Mouse (Mus musculus) heart, adult 2 months (tissue): ENCODE results near the gene Mapk10. TPM values are rescaled to one million over a fixed set of nuclear protein-coding genes. Genes with fewer than 3 reads are reported as not detected.

Experiments used
- DNase-seq, 2 experiments: peaks; one replicate each; pipeline ENCODE4 v3.0.0; 2021
- H3K27ac ChIP-seq: fragments of 200-600 bp; 2 replicates; pipeline ENCODE4 v1.8.1; 2022
- H3K27me3 ChIP-seq: fragments of 200-500 bp; 2 replicates; pipeline ENCODE4 v1.6.1; 2012; ENCODE audit warnings: mild to moderate bottlenecking, low read length, inconsistent platforms, mixed read lengths; ENCODE audit not compliant: control insufficient read depth, insufficient read depth
- H3K36me3 ChIP-seq: fragments of 200-500 bp; 2 replicates; pipeline ENCODE4 v1.6.1; 2012; ENCODE audit warnings: low read length, inconsistent platforms; ENCODE audit not compliant: control insufficient read depth, insufficient read depth
- H3K4me1 ChIP-seq: fragments of 200-500 bp; 2 replicates; pipeline ENCODE4 v1.6.1; 2011; ENCODE audit warnings: low read length; ENCODE audit not compliant: control insufficient read depth, insufficient read depth
- H3K4me3 ChIP-seq: fragments of 200-600 bp; 2 replicates; pipeline ENCODE4 v1.8.1; 2022
- H3K79me2 ChIP-seq: fragments of 200-500 bp; replicated peaks from 2 replicates; pipeline ENCODE4 v1.6.1; 2012; ENCODE audit warnings: mild to moderate bottlenecking, inconsistent platforms, low read length, moderate library complexity, mixed read lengths; ENCODE audit not compliant: control insufficient read depth, insufficient read depth
- H3K9ac ChIP-seq: fragments of 200-500 bp; 2 replicates; pipeline ENCODE4 v1.6.1; 2012; ENCODE audit warnings: low read depth, mild to moderate bottlenecking, control low read depth, inconsistent platforms, low read length, mixed read lengths
- CTCF ChIP-seq: fragments of 200-600 bp; IDR thresholded peaks from 2 replicates; pipeline ENCODE4 v1.8.1; 2022; ENCODE audit warnings: antibody characterized with exemption, mild to moderate bottlenecking, moderate library complexity
- EP300 ChIP-seq: fragments of 200-500 bp; IDR thresholded peaks from 2 replicates; pipeline ENCODE4 v1.6.1; 2011; ENCODE audit warnings: low read depth, low read length, control low read depth; ENCODE audit not compliant: insufficient read depth
- POLR2A ChIP-seq: fragments of 200-500 bp; IDR thresholded peaks from 2 replicates; pipeline ENCODE4 v1.6.1; 2011; ENCODE audit warnings: mild to moderate bottlenecking, low read depth, low read length, control low read depth; ENCODE audit not compliant: insufficient read depth
- WGBS: fragments of 180-500 bp; shearing (Covaris S2); methylation state at CpG from one replicate; pipeline ENCODE4 v1.1.7; 2018; 5-methylcytosine and 5-hydroxymethylcytosine counted together
- intact Hi-C: fragments of 180-260 bp; cut with DNase I; formaldehyde crosslinking; loops from one replicate; pipeline ENCODE4 v1.15.1; 2025
- polyA plus RNA-seq: library from polyadenylated mRNA; depleted of rRNA; stranded (reverse); fragments of >200 nt; gene quantifications from 2 replicates; pipeline ENCODE4 v1.2.3, GENCODE M21; 2012
- total RNA-seq, 2 experiments: library from RNA; stranded (reverse); gene quantifications; 2 replicates each; pipeline ENCODE4 v1.2.3; 2021

Gene Mapk10
- total and polyA plus RNA-seq, 3 experiments, result 5.8 to 32.0 (median 25.7) TPM

DNA sequence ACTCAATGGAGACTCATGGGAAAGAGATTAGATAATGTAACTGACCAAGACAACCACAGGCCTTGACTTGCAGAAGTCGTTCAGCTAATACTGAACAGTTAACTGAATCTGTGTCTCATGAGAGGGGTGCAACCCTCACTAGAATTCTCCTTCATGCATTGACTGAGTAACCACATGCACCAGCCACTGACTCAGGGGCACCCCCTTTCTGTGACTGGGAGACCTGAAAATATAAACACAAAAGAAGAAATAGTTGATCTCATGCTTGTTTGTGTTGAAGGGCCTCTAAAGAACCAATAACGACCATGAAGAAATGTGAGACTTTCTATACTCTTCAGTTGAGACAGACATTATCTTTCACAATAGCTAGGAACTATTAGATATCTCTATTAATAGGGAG lies 10.9 kb upstream of the Mapk10 start:
- intact Hi-C loops, result no loop called here
- 21% methylated on average over 2 of the region's 2 CpGs for WGBS
- no peak overlapping the region for H3K27ac ChIP-seq
- H3K4me1 ChIP-seq, result no peaks in the 10 kb centered on the region
- no peak overlapping the region for H3K9ac ChIP-seq
- H3K79me2 ChIP-seq, result no peaks in the 10 kb centered on the region
- no peaks in the 10 kb centered on the region for H3K36me3 ChIP-seq
- no peak overlapping the region for H3K4me3 ChIP-seq
- DNase-seq, result no peak
- TF ChIP-seq EP300, result no peak
- TF ChIP-seq CTCF, result 0 out of 2 replicates have a peak, but pooled peaks have one; percentile 22
- H3K27me3 ChIP-seq, result no peaks in the 10 kb centered on the region

DNA sequence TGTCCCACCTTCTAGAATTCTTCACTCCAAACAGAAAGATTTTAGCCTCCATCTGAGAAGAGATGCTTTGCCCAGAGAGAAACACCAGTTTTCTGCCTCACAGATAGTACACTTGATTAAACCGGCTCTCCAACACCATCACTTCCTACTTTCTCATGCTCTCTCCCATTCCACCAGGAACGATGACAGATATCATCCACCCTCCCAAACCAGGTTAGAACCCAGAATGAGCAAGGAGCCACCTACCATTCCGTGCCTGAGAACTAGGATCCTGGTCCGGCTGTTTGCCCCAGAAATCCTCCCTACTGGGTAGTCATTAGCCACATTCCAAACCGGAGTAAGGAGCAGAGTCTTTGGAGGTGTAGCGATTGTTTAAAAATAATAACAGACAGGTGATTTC lies 490 bp downstream of the Mapk10 start:
- 22% methylated on average over 6 of the region's 6 CpGs for WGBS
- Histone ChIP-seq H3K27ac (no peak overlapping the region; the same call in 1 of the 2 replicates), H3K4me3 (peak overlapping the region; percentile 46)

DNA sequence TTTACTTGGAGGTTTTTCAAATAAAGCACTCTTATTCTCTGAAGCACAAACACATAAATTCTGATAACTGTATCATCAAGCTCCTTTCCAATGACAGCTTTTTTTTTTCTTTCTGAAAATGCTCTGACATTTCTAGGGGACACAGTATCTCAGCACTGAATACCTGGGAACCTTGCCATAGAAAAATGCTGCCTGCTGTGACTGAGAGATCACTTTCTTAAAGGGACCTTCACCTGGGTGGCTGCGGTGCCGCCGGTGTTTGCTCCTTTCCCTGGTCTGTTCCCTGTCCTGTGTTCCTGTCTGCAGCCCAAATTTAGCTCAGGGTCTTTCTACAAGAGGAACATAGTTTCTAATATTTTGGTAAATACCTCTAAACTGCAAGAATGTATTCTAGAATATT lies 1.1 kb downstream of the Mapk10 start:
- Histone ChIP-seq H3K4me3 (peak overlapping the region; percentile 31), H3K79me2 (no peaks in the 10 kb centered on the region), H3K4me1 (no peaks in the 10 kb centered on the region), H3K27me3 (no peaks in the 10 kb centered on the region), H3K27ac (peak overlapping the region; percentile 68), H3K36me3 (no peaks in the 10 kb centered on the region), H3K9ac (no peak overlapping the region)
- TF ChIP-seq CTCF (no peak), EP300 (no peak), POLR2A (no peak)
- intact Hi-C loops, result loop anchor here (5.0 to 10.0 kb wide), 2 partner anchors 33 to 105 kb away; no protein-coding TSS in a partner anchor
- 39% methylated on average over 3 of the region's 3 CpGs for WGBS
- DNase-seq, result peak in 1 of 2 experiments; percentile 24

More for the DNA sequence above, 490 bp downstream of the Mapk10 start:
- H3K36me3 ChIP-seq, result no peaks in the 10 kb centered on the region
- TF ChIP-seq POLR2A (no peak), CTCF (no peak), EP300 (no peak)
- intact Hi-C loops, result loop anchor here (5.0 to 10.0 kb wide), 2 partner anchors 33 to 106 kb away; no protein-coding TSS in a partner anchor
- no peaks in the 10 kb centered on the region for H3K27me3 ChIP-seq
- H3K79me2 ChIP-seq, result no peaks in the 10 kb centered on the region
- H3K9ac ChIP-seq, result no peak overlapping the region; the same call in 1 of the 2 replicates
- no peak for DNase-seq
- H3K4me1 ChIP-seq, result no peaks in the 10 kb centered on the region

DNA sequence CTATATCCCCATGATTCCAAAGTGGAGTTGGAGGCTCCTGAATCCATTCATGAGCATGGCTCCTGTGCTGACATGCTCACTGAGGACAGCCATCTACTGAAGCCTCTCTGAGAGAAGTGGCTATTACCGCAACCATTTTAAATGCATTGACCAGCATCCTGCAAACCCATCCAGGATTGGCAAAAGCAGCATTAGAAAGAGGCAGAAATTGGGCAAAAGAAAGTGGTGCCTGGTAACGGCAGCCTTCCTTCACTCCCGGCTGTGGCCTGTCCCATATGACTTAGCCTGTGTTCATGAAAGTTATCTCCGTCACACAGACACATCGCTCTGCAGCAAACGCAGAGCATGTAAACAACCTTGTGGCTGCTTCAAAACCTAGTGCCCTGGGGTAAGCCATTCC lies 1.6 kb downstream of the Mapk10 start:
- Histone ChIP-seq H3K27ac (peak overlapping the region; percentile 68), H3K79me2 (no peaks in the 10 kb centered on the region)
- 44% methylated on average over 6 of the region's 6 CpGs for WGBS

DNA sequence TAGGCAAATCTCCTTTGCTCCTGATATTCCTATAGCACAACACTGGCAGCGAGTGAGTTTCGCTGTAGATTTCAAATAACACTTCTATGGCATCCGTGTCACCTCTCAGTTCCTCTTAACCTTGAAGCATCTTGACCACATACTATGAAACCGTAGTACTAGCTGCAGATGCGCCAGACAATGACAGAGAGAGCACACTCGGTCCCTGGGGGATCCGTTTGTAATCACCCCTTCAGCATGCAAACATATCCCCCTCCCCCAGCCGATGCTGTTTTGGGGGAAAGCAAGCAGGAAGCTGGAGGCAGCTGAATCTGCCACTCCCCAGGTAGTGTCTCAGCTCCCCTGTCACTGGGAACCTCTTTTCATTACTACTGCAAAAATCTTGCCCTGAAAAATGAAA lies 2.3 kb downstream of the Mapk10 start:
- intact Hi-C loops, result no loop called here
- Histone ChIP-seq H3K27me3 (no peaks in the 10 kb centered on the region), H3K4me1 (no peaks in the 10 kb centered on the region), H3K9ac (no peak overlapping the region), H3K27ac (no peak overlapping the region), H3K79me2 (no peaks in the 10 kb centered on the region), H3K4me3 (no peak overlapping the region), H3K36me3 (no peaks in the 10 kb centered on the region)
- TF ChIP-seq EP300, result no peak
- no peak for TF ChIP-seq CTCF
- no peak for TF ChIP-seq POLR2A
- 51% methylated on average over 8 of the region's 8 CpGs for WGBS
- no peak for DNase-seq

More for the DNA sequence above, 1.6 kb downstream of the Mapk10 start:
- no peaks in the 10 kb centered on the region for H3K27me3 ChIP-seq
- no peak overlapping the region for H3K9ac ChIP-seq
- no peaks in the 10 kb centered on the region for H3K4me1 ChIP-seq
- intact Hi-C loops, result no loop called here
- no peak for TF ChIP-seq CTCF
- no peak for TF ChIP-seq POLR2A
- TF ChIP-seq EP300, result no peak
- peak overlapping the region; percentile 31 for H3K4me3 ChIP-seq
- no peaks in the 10 kb centered on the region for H3K36me3 ChIP-seq
- DNase-seq, result peak in 1 of 2 experiments; percentile 17

DNA sequence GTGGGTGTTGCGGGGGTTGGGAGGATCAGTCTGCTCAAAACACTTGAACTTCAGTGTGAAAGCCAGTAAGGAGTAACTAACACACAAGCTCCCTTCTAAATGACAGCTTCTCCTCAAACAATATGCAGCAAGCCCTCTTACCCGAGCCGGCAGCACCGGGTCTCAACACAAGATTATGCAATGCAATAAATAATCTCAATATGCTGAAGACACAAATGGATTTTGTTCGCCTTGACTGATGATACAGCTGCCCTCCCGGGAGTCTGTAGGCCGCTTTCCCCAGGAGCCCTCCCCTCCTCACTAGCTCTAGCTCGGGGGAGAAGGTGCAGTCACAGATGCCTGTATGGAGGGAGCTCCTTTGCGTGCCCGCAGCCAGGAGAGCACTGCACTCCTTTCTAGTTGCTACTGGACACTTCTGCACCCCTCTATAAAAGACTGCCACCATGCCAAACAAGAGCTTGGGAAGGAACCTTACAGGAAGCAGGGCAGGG lies 3.1 kb downstream of the Mapk10 start:
- no peaks in the 10 kb centered on the region for H3K79me2 ChIP-seq
- H3K27ac ChIP-seq, result no peak overlapping the region
- H3K27me3 ChIP-seq, result no peaks in the 10 kb centered on the region
- TF ChIP-seq EP300 (no peak), POLR2A (no peak)
- intact Hi-C loops, result no loop called here
- H3K4me3 ChIP-seq, result no peak overlapping the region
- WGBS, result 77% methylated on average over 10 of the region's 10 CpGs
- H3K9ac ChIP-seq, result no peak overlapping the region
- no peaks in the 10 kb centered on the region for H3K36me3 ChIP-seq
- no peaks in the 10 kb centered on the region for H3K4me1 ChIP-seq
- no peak for DNase-seq
